Mouse (Mus musculus): ENCODE measurements around the gene Ltbp1. TPM values are rescaled to one million over a fixed set of nuclear protein-coding genes. Genes with fewer than 3 reads are reported as not detected.

The Ltbp1 gene
- polyA plus RNA-seq, 1 experiment from 2014 or later: 2.6 TPM

- no peaks in the 10 kb centered on the region for H3K36me3 ChIP-seq (replicated peaks; ENCODE audit: control insufficient read depth, insufficient read depth)
- 90% methylated on average over 9 of the region's 9 CpGs for WGBS
- H3K4me3 ChIP-seq (replicated peaks; ENCODE audit: low read length): no peak overlapping the region
- H3K4me2 ChIP-seq (replicated peaks): no peak overlapping the region
- ATAC-seq (ENCODE audit: low FRiP score): no peak
- H3K27me3 ChIP-seq (ENCODE audit: control insufficient read depth, insufficient read depth, low read length): no peaks in the 10 kb centered on the region
- no peaks in the 10 kb centered on the region for H3K4me1 ChIP-seq (replicated peaks; ENCODE audit: control insufficient read depth, insufficient read depth, low read length)
- no peaks in the 10 kb centered on the region for H3K9me3 ChIP-seq (ENCODE audit: control insufficient read depth, low read length)
- H3K9ac ChIP-seq: no peak overlapping the region
- no peak for DNase-seq (ENCODE audit: low spot score)
- no peak overlapping the region for H3K27ac ChIP-seq
Observed at GRCm38 (mm10) chr17:75284876-75285708, 279.7 kb downstream of the Ltbp1 start.

- Histone ChIP-seq H3K9me3 (ENCODE audit: control insufficient read depth, low read length) (no peaks in the 10 kb centered on the region), H3K4me1 (replicated peaks; ENCODE audit: control insufficient read depth, insufficient read depth, low read length) (no peaks in the 10 kb centered on the region), H3K9ac (no peak overlapping the region), H3K27ac (no peak overlapping the region), H3K4me2 (replicated peaks) (no peak overlapping the region), H3K4me3 (replicated peaks; ENCODE audit: low read length) (no peak overlapping the region), H3K36me3 (replicated peaks; ENCODE audit: control insufficient read depth, insufficient read depth) (no peaks in the 10 kb centered on the region), H3K27me3 (ENCODE audit: control insufficient read depth, insufficient read depth, low read length) (no peaks in the 10 kb centered on the region)
- DNase-seq (ENCODE audit: low spot score) (no peak), ATAC-seq (ENCODE audit: low FRiP score) (no peak)
- 70% methylated on average over 3 of the region's 3 CpGs for WGBS
Observed at GRCm38 (mm10) chr17:75292986-75293385, 287.6 kb downstream of the Ltbp1 start.

GRCm38 (mm10) chr17:75293725-75294124 lies 288.4 kb downstream of the Ltbp1 start:
- Histone ChIP-seq H3K9me3 (ENCODE audit: control insufficient read depth, low read length) (no peaks in the 10 kb centered on the region), H3K27me3 (ENCODE audit: control insufficient read depth, insufficient read depth, low read length) (no peaks in the 10 kb centered on the region), H3K4me1 (replicated peaks; ENCODE audit: control insufficient read depth, insufficient read depth, low read length) (no peaks in the 10 kb centered on the region), H3K9ac (no peak overlapping the region), H3K36me3 (replicated peaks; ENCODE audit: control insufficient read depth, insufficient read depth) (no peaks in the 10 kb centered on the region), H3K27ac (no peak overlapping the region), H3K4me3 (replicated peaks; ENCODE audit: low read length) (no peak overlapping the region), H3K4me2 (replicated peaks) (no peak overlapping the region)
- 79% methylated on average over 3 of the region's 3 CpGs for WGBS
- no peak for ATAC-seq (ENCODE audit: low FRiP score)
- DNase-seq (ENCODE audit: low spot score): no peak

- no peak overlapping the region for H3K27ac ChIP-seq
- WGBS: 85% methylated on average over 4 of the region's 4 CpGs
- H3K4me2 ChIP-seq (replicated peaks): no peak overlapping the region
- no peaks in the 10 kb centered on the region for H3K27me3 ChIP-seq (ENCODE audit: control insufficient read depth, insufficient read depth, low read length)
- ATAC-seq (ENCODE audit: low FRiP score): no peak
- no peaks in the 10 kb centered on the region for H3K4me1 ChIP-seq (replicated peaks; ENCODE audit: control insufficient read depth, insufficient read depth, low read length)
- no peak overlapping the region for H3K9ac ChIP-seq
- DNase-seq (ENCODE audit: low spot score): no peak
- no peak overlapping the region for H3K4me3 ChIP-seq (replicated peaks; ENCODE audit: low read length)
- no peaks in the 10 kb centered on the region for H3K36me3 ChIP-seq (replicated peaks; ENCODE audit: control insufficient read depth, insufficient read depth)
- H3K9me3 ChIP-seq (ENCODE audit: control insufficient read depth, low read length): peaks cover 8% of the 10 kb centered on the region; the same call in 1 of the 2 replicates
Observed at GRCm38 (mm10) chr17:75300908-75301307, 295.5 kb downstream of the Ltbp1 start.

- WGBS: 87% methylated on average over 1 of the region's 1 CpGs
- no peak overlapping the region for H3K4me3 ChIP-seq (replicated peaks; ENCODE audit: low read length)
- ATAC-seq (ENCODE audit: low FRiP score) (no peak), DNase-seq (ENCODE audit: low spot score) (no peak)
- H3K4me2 ChIP-seq (replicated peaks): no peak overlapping the region
- no peak overlapping the region for H3K9ac ChIP-seq
- no peaks in the 10 kb centered on the region for H3K36me3 ChIP-seq (replicated peaks; ENCODE audit: control insufficient read depth, insufficient read depth)
- no peaks in the 10 kb centered on the region for H3K4me1 ChIP-seq (replicated peaks; ENCODE audit: control insufficient read depth, insufficient read depth, low read length)
- no peak overlapping the region for H3K27ac ChIP-seq
- H3K27me3 ChIP-seq (ENCODE audit: control insufficient read depth, insufficient read depth, low read length): no peaks in the 10 kb centered on the region
- peaks cover 8% of the 10 kb centered on the region; the same call in 1 of the 2 replicates for H3K9me3 ChIP-seq (ENCODE audit: control insufficient read depth, low read length)
Observed at GRCm38 (mm10) chr17:75304807-75305420, 299.5 kb downstream of the Ltbp1 start.

GRCm38 (mm10) chr17:75305714-75306113 lies 300.3 kb downstream of the Ltbp1 start:
- 82% methylated on average over 1 of the region's 1 CpGs for WGBS
- ATAC-seq (ENCODE audit: low FRiP score) (no peak), DNase-seq (ENCODE audit: low spot score) (no peak)

GRCm38 (mm10) chr17:75307070-75308011 lies 302.0 kb downstream of the Ltbp1 start:
- no peak overlapping the region for H3K9ac ChIP-seq
- DNase-seq (ENCODE audit: low spot score) (no peak), ATAC-seq (ENCODE audit: low FRiP score) (peak; percentile 21; the same call in 1 of the 2 replicates)
- H3K4me2 ChIP-seq (replicated peaks): no peak overlapping the region
- H3K27me3 ChIP-seq (ENCODE audit: control insufficient read depth, insufficient read depth, low read length): no peaks in the 10 kb centered on the region
- no peak overlapping the region for H3K27ac ChIP-seq
- 58% methylated on average over 18 of the region's 18 CpGs for WGBS
- H3K9me3 ChIP-seq (ENCODE audit: control insufficient read depth, low read length): peaks cover 8% of the 10 kb centered on the region; the same call in 1 of the 2 replicates
- H3K36me3 ChIP-seq (replicated peaks; ENCODE audit: control insufficient read depth, insufficient read depth): no peaks in the 10 kb centered on the region
- no peak overlapping the region for H3K4me3 ChIP-seq (replicated peaks; ENCODE audit: low read length)
- H3K4me1 ChIP-seq (replicated peaks; ENCODE audit: control insufficient read depth, insufficient read depth, low read length): no peaks in the 10 kb centered on the region

More at GRCm38 (mm10) chr17:75305714-75306113, 300.3 kb downstream of the Ltbp1 start:
- peaks cover 8% of the 10 kb centered on the region; the same call in 1 of the 2 replicates for H3K9me3 ChIP-seq (ENCODE audit: control insufficient read depth, low read length)
- no peaks in the 10 kb centered on the region for H3K36me3 ChIP-seq (replicated peaks; ENCODE audit: control insufficient read depth, insufficient read depth)
- no peak overlapping the region for H3K27ac ChIP-seq
- no peak overlapping the region for H3K4me2 ChIP-seq (replicated peaks)
- H3K9ac ChIP-seq: no peak overlapping the region
- H3K4me1 ChIP-seq (replicated peaks; ENCODE audit: control insufficient read depth, insufficient read depth, low read length): no peaks in the 10 kb centered on the region
- H3K4me3 ChIP-seq (replicated peaks; ENCODE audit: low read length): no peak overlapping the region
- H3K27me3 ChIP-seq (ENCODE audit: control insufficient read depth, insufficient read depth, low read length): no peaks in the 10 kb centered on the region

GRCm38 (mm10) chr17:75317106-75317505 lies 311.7 kb downstream of the Ltbp1 start:
- Histone ChIP-seq H3K4me1 (replicated peaks; ENCODE audit: control insufficient read depth, insufficient read depth, low read length) (no peaks in the 10 kb centered on the region), H3K9me3 (ENCODE audit: control insufficient read depth, low read length) (no peaks in the 10 kb centered on the region), H3K27ac (no peak overlapping the region), H3K36me3 (replicated peaks; ENCODE audit: control insufficient read depth, insufficient read depth) (no peaks in the 10 kb centered on the region), H3K9ac (no peak overlapping the region), H3K4me3 (replicated peaks; ENCODE audit: low read length) (no peak overlapping the region), H3K27me3 (ENCODE audit: control insufficient read depth, insufficient read depth, low read length) (no peaks in the 10 kb centered on the region), H3K4me2 (replicated peaks) (no peak overlapping the region)
- ATAC-seq (ENCODE audit: low FRiP score): no peak
- 73% methylated on average over 4 of the region's 4 CpGs for WGBS
- DNase-seq (ENCODE audit: low spot score): no peak

- WGBS: 89% methylated on average over 5 of the region's 5 CpGs
- DNase-seq (ENCODE audit: low spot score) (no peak), ATAC-seq (ENCODE audit: low FRiP score) (no peak)
- Histone ChIP-seq H3K4me2 (replicated peaks) (no peak overlapping the region), H3K4me1 (replicated peaks; ENCODE audit: control insufficient read depth, insufficient read depth, low read length) (no peaks in the 10 kb centered on the region), H3K4me3 (replicated peaks; ENCODE audit: low read length) (no peak overlapping the region), H3K36me3 (replicated peaks; ENCODE audit: control insufficient read depth, insufficient read depth) (no peaks in the 10 kb centered on the region), H3K27me3 (ENCODE audit: control insufficient read depth, insufficient read depth, low read length) (no peaks in the 10 kb centered on the region), H3K9me3 (ENCODE audit: control insufficient read depth, low read length) (no peaks in the 10 kb centered on the region), H3K9ac (no peak overlapping the region), H3K27ac (no peak overlapping the region)
Observed at GRCm38 (mm10) chr17:75323229-75323628, 317.9 kb downstream of the Ltbp1 start.
